Mouse (Mus musculus) skeletal muscle tissue, adult 2 months (tissue): ENCODE measurements around the gene Sfxn5.

Source experiments
- DNase-seq: peaks from one replicate; pipeline ENCODE4 v3.0.0-alpha.2; 2012; ENCODE audit warnings: low read depth, low spot score

Gene Sfxn5

GRCm38 (mm10) chr6:85193381-85194318, 139.6 kb downstream of the Sfxn5 start:
- no peak for DNase-seq

GRCm38 (mm10) chr6:85191751-85192440, 141.3 kb downstream of the Sfxn5 start:
- DNase-seq = no peak

- no peak for DNase-seq
Observed at GRCm38 (mm10) chr6:85190671-85191070, 142.6 kb downstream of the Sfxn5 start.

- DNase-seq = no peak
Observed at GRCm38 (mm10) chr6:85189911-85190591, 143.2 kb downstream of the Sfxn5 start.

GRCm38 (mm10) chr6:85189361-85189760, 143.9 kb downstream of the Sfxn5 start:
- DNase-seq = no peak

GRCm38 (mm10) chr6:85188256-85189110, 144.7 kb downstream of the Sfxn5 start:
- DNase-seq = no peak

- no peak for DNase-seq
Observed at GRCm38 (mm10) chr6:85187340-85188211, 145.6 kb downstream of the Sfxn5 start, which contains the start of gene Emx1. Gene Emx1 (plus strand): TSS chr6:85187438.

GRCm38 (mm10) chr6:85186744-85187059, 146.5 kb downstream of the Sfxn5 start:
- DNase-seq = no peak

- no peak for DNase-seq
Observed at GRCm38 (mm10) chr6:85186033-85186743, 147.0 kb downstream of the Sfxn5 start.

GRCm38 (mm10) chr6:85183951-85184350, 149.3 kb downstream of the Sfxn5 start:
- no peak for DNase-seq

- DNase-seq = no peak
Observed at GRCm38 (mm10) chr6:85180036-85180435, 153.2 kb downstream of the Sfxn5 start.

GRCm38 (mm10) chr6:85179569-85179968, 153.7 kb downstream of the Sfxn5 start:
- no peak for DNase-seq

- no peak for DNase-seq
Observed at GRCm38 (mm10) chr6:85165440-85165921, 167.7 kb downstream of the Sfxn5 start.
